Mouse (Mus musculus) spleen, adult 18-20 months (tissue): Measurements from ENCODE around the gene Gm3633.
"Not testable (repeated sequence)": the region's sequence is repeated elsewhere in the genome, so short reads cannot be mapped to it uniquely, and the experiment has no call there.

ENCODE experiments used
- DNase-seq, 2 experiments: peaks; one replicate each; pipeline ENCODE4 v3.0.0; 2022; ENCODE audit warnings: mixed read lengths in 2 of 2

The Gm3633 gene

GRCm38 (mm10) chr14:42641817-42642216 is at the start of gene Gm3633:
Gene Gm3633, minus strand, starts transcription at chr14:42641917.
- DNase-seq = not testable (repeated sequence)

GRCm38 (mm10) chr14:42655638-42656037 is 13.9 kb upstream of the Gm3633 start, which contains the start of gene Gm10378:
Gene Gm10378, plus strand, starts transcription at chr14:42655938.
- DNase-seq = not testable (repeated sequence)

GRCm38 (mm10) chr14:42599782-42600181 is 41.9 kb downstream of the Gm3633 start, which contains the start of gene Gm17124:
Gene Gm17124, minus strand, starts transcription at chr14:42599882.
- not testable (repeated sequence) for DNase-seq
